Mouse (Mus musculus) limb, embryonic 12.5 days (tissue): Measurements from ENCODE around the gene Atl3. TPM values are rescaled to one million over a fixed set of nuclear protein-coding genes. Genes with fewer than 3 reads are reported as not detected.

ENCODE experiments used
- ATAC-seq: fragments of 200-750 bp; cut with Nextera tagmentation; 2 replicates; pipeline ENCODE4 v1.8.0; 2017; ENCODE audit warnings: low read depth, moderate TSS enrichment; ENCODE audit not compliant: insufficient number of reproducible peaks, insufficient read depth, low FRiP score, low TSS enrichment
- H3K27ac ChIP-seq: fragments of 300-500 bp; sonication (generic); 2 replicates; pipeline ENCODE4 v1.5.1; 2016; ENCODE audit warnings: mild to moderate bottlenecking, moderate library complexity
- H3K27me3 ChIP-seq: fragments of 300-500 bp; sonication (generic); 2 replicates; pipeline ENCODE4 v1.6.1; 2016; ENCODE audit warnings: mild to moderate bottlenecking, moderate library complexity
- H3K36me3 ChIP-seq: fragments of 300-500 bp; sonication (generic); 2 replicates; pipeline ENCODE4 v1.6.1; 2016; ENCODE audit warnings: mild to moderate bottlenecking, moderate library complexity
- H3K4me1 ChIP-seq: fragments of 300-500 bp; sonication (generic); replicated peaks from 2 replicates; pipeline ENCODE4 v1.6.1; 2016
- H3K4me2 ChIP-seq: fragments of 300-500 bp; sonication (generic); 2 replicates; pipeline ENCODE4 v1.6.1; 2016; ENCODE audit warnings: mild to moderate bottlenecking, moderate library complexity
- H3K4me3 ChIP-seq: fragments of 300-500 bp; sonication (generic); replicated peaks from 2 replicates; pipeline ENCODE4 v1.5.1; 2016; ENCODE audit warnings: mild to moderate bottlenecking
- H3K9ac ChIP-seq: fragments of 300-500 bp; sonication (generic); replicated peaks from 2 replicates; pipeline ENCODE4 v1.6.1; 2016; ENCODE audit warnings: mild to moderate bottlenecking, moderate library complexity
- H3K9me3 ChIP-seq: fragments of 300-500 bp; sonication (generic); 2 replicates; pipeline ENCODE4 v1.6.1; 2016; ENCODE audit warnings: mild to moderate bottlenecking, moderate library complexity
- WGBS: fragments of 180-500 bp; shearing (Covaris S2); methylation state at CpG from one replicate; pipeline ENCODE4 v1.1.7; 2016; 5-methylcytosine and 5-hydroxymethylcytosine counted together
- polyA plus RNA-seq: library from polyadenylated mRNA; unstranded; fragments of >200 nt; fragmentation: Nextera tagmentation; extraction: Ambion mirVana; gene quantifications from 2 replicates; pipeline ENCODE4 v1.2.1, GENCODE M21; 2016

Gene Atl3
- polyA plus RNA-seq, 1 experiment from 2014 or later: 11.9 TPM

DNA sequence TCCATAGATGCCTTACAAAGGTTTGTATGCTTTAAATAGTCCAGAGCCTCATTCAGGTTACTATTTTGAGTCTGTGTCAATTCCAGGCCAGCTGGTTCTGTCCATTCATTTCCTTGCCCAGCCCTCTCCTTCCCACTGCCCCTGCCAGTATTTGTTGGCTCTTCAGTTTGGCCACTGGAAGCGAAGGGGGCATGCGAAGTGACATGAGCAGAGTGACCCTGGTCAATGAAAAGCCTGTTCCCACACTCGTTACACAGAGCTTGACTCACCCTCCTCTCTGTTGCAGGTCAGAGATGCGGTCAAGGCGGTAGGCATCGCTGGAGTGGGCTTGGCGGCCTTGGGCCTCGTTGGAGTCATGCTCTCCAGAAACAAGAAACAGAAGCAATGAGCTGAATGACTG is 91.4 kb downstream of the Atl3 start:
- Histone ChIP-seq H3K27me3 (no peaks in the 10 kb centered on the region), H3K9ac (no peak overlapping the region), H3K27ac (no peak overlapping the region), H3K36me3 (no peaks in the 10 kb centered on the region), H3K4me1 (peaks cover 4% of the 10 kb centered on the region; the same call in 1 of the 2 replicates), H3K9me3 (peaks cover 3% of the 10 kb centered on the region; the same call in 1 of the 2 replicates), H3K4me2 (no peak overlapping the region), H3K4me3 (no peak overlapping the region)
- whole genome bisulfite sequencing: 87% methylated on average over 8 of the region's 8 CpGs
- ATAC-seq: no peak

DNA sequence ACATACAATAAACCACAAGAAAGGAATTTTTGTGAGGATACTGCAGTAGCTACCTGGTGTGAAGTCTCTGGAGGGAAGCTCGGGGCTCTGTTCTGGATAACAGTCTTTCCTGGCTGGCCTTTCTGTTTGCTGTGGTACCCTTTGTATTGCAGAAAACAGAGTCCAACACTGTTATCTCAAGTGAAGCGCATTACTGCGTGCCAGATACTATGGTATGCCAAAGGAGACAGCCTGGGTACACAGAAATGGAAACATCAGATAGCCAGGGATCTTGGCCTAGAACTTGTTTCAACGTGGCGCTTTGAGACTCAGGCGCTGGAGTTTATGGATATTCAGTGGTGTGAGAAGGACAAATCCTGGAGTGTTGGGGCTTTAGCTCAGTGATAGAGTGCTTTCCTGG is 91.9 kb downstream of the Atl3 start:
- no peak for ATAC-seq
- Histone ChIP-seq H3K4me1 (peaks cover 4% of the 10 kb centered on the region; the same call in 1 of the 2 replicates), H3K9me3 (peaks cover 3% of the 10 kb centered on the region; the same call in 1 of the 2 replicates), H3K4me3 (no peak overlapping the region), H3K27ac (no peak overlapping the region), H3K4me2 (no peak overlapping the region), H3K27me3 (no peaks in the 10 kb centered on the region), H3K9ac (no peak overlapping the region), H3K36me3 (no peaks in the 10 kb centered on the region)
- WGBS: 90% methylated on average over 6 of the region's 6 CpGs

Other genes starting within 250 kb of the Atl3 start
- 50.9 and 51.1 TPM in 2 replicates for gene Rcor2, start 226.7 kb upstream of the Atl3 start, polyA plus RNA-seq
- gene Mark2, start 152.2 kb upstream of the Atl3 start, polyA plus RNA-seq: 54.4 and 58.5 TPM in 2 replicates
- 41.2 and 45.1 TPM in 2 replicates for gene Spindoc, start 111.0 kb upstream of the Atl3 start, polyA plus RNA-seq
- 11.0 and 12.0 TPM in 2 replicates for gene 2700081O15Rik, start 76.4 kb upstream of the Atl3 start, polyA plus RNA-seq
- gene Rtn3, start 10.8 kb upstream of the Atl3 start, polyA plus RNA-seq: 99.6 and 105 TPM in 2 replicates
- 6.7 and 7.4 TPM in 2 replicates for gene Pla2g16, start 63.4 kb downstream of the Atl3 start, polyA plus RNA-seq
- 0.37 and 0.44 TPM in 2 replicates for gene Lgals12, start 113.2 kb downstream of the Atl3 start, polyA plus RNA-seq
- gene Hrasls5, start 118.5 kb downstream of the Atl3 start, polyA plus RNA-seq: not detected in 2 replicates
- gene Slc22a19, start 217.3 kb downstream of the Atl3 start, polyA plus RNA-seq: not detected in 2 replicates